Mouse (Mus musculus): ENCODE measurements around the gene Larp4. TPM values are rescaled to one million over a fixed set of nuclear protein-coding genes. Genes with fewer than 3 reads are reported as not detected.

Larp4 gene
- polyA plus RNA-seq, 1 experiment from 2014 or later: 42.0 TPM

DNA sequence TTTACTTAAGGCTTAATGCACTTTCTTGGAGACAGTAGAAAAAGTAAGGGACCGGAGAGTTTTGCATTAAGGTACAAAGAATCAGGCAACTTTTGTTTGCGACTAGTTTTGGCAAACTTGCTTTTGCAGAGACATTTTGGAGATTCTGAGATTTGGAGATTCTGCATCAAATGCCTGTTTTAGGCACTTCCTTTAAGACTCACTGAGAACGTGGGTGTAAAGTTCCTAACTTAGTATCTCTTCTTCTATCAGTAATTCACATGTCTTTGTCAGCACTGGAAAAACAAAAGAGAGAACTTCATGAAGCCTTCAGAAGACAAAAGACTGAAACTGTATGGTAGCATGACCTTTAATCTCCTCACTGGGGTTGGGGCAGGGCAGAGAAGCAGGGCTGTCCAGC is 87.8 kb downstream of the Larp4 start:
- no peak for DNase-seq (ENCODE audit: low read depth, low spot score)
- no peaks in the 10 kb centered on the region for H3K27me3 ChIP-seq
- ChIA-PET CTCF (interaction anchor here (1.3 kb wide), 1 partner anchor 91 kb away, joined by 3 read pairs; no protein-coding TSS in a partner anchor), POLR2A (no interaction called here)
- in situ Hi-C loops (cut with MboI; ENCODE audit: low pct_unique_long_range_greater_than_20kb): no loop called here
- ATAC-seq: no peak
- TF ChIP-seq CTCF (IDR thresholded peaks at IDR 0.05): no peak

DNA sequence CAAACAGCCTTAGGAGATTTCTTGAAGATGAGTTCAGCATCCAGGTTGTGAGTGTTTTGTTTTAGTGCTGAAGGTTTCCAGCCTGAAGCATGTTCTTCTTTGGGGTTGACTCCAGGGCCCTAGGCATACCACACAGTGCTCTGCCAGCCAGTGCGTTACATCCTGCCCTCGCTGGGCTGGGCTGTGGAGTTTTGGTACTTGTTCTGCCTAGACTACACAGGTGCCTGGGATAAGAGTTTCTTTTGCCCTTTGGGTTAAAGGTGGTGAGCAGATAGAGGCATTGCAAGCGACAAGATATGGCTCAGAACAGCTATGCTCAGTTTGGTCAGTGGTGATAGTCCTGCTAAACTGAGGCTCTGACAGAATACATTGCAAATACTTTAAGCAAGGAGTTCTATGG is 88.3 kb downstream of the Larp4 start:
- in situ Hi-C loops (cut with MboI; ENCODE audit: low pct_unique_long_range_greater_than_20kb): no loop called here
- DNase-seq (ENCODE audit: low read depth, low spot score) (no peak), ATAC-seq (no peak)
- CTCF ChIA-PET: no interaction called here
- no peak for TF ChIP-seq CTCF (IDR thresholded peaks at IDR 0.05)
- POLR2A ChIA-PET: no interaction called here
- no peaks in the 10 kb centered on the region for H3K27me3 ChIP-seq

DNA sequence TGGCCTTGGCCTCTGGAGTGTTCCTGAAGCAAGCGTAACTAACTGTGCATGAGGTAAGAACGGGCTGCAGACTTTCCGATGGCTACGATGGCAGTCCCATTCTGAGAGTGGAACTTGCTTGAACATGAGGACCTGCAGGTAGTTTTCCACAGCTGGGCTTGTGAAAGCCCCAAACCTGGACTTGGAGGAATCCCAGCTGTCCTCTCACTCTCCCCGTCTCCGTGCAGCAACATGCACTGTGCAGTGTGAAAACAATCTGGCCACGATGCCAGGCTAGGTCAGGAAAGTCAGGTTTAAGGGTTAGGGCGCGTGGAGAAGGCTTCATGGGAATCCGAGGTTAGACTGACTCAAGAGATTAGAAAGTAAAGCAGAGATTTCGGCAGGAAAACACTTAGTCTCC is 89.0 kb downstream of the Larp4 start:
- DNase-seq (ENCODE audit: low read depth, low spot score) (no peak), ATAC-seq (no peak)
- no peak for TF ChIP-seq CTCF (IDR thresholded peaks at IDR 0.05)
- ChIA-PET CTCF (no interaction called here), POLR2A (no interaction called here)
- no peaks in the 10 kb centered on the region for H3K27me3 ChIP-seq
- in situ Hi-C loops (cut with MboI; ENCODE audit: low pct_unique_long_range_greater_than_20kb): no loop called here

DNA sequence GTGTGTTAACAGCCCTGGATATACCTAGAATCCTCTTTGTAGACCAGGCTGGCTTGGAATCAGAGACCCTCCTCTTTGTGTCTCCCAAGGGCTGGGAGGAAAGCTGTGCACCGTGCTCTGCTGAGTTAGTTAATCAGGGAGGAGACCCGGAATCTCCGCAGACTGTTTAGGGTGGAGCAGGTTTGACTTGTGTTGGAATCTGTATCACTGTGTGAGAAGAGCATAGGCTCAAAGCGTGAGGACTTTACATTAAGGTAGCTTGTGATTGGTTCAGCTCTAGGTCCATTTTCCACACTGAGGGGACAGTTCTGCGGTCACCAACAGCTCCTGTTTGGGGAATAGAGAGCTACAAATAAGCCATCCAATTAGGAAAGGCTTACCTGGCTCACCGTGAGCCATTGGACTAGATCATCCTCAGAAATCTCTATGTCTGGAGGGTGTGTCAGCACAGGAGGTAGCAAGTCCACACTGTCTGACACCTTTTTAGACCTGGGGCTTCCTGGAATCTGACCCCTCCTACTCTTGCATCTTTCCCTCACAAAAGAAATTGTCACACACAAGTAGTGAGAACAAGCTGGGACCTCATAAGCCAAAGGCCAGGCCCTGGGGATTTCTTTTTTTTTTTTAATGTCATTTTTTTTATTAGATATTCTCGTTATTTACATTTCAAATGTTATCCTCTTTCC is 89.9 kb downstream of the Larp4 start:
- H3K27me3 ChIP-seq: no peaks in the 10 kb centered on the region
- POLR2A ChIA-PET: no interaction called here
- no peak for TF ChIP-seq CTCF (IDR thresholded peaks at IDR 0.05)
- ATAC-seq (no peak), DNase-seq (ENCODE audit: low read depth, low spot score) (no peak)
- CTCF ChIA-PET: interaction anchor here (0.9 to 1.6 kb wide), 3 partner anchors 19 to 23 kb away, joined by 3 to 6 read pairs (median 4); partner anchors contain the start of gene Dip2b
- in situ Hi-C loops (cut with MboI; ENCODE audit: low pct_unique_long_range_greater_than_20kb): no loop called here

DNA sequence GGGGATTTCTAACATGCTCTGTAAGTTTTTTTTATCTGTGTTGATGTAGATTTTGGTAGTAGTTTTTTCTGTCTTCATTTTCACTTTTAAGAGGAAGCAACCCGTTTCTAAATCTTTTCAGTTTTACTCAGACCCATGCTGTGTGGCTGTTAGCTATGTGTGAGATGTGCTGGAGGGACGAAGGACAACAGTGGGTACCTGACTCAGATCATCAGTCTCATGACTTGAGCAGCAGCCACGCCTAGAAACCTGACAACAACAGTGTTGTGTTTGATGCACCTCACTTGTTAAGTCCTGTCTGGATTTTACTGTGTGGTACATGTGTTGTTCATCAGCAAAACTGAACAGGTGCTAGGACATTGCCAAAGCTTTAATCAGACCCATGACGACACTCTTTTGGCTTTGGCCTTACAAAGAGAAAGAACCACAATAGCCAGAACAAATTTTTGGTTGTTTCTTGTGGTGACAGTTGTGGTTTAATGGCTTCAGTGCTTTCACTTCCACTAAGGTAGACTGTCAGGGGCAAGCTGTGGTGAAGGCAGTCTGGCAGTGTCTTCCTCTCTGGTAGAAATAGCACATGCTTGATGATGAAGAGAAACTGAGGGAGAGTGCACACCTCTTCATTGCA is 90.8 kb downstream of the Larp4 start:
- no peak for ATAC-seq
- CTCF ChIA-PET: interaction anchor here (1.1 to 1.6 kb wide), 2 partner anchors 22 to 24 kb away, joined by 3 to 6 read pairs; partner anchors contain the start of gene Dip2b
- no peak for DNase-seq (ENCODE audit: low read depth, low spot score)
- TF ChIP-seq CTCF (IDR thresholded peaks at IDR 0.05): no peak
- in situ Hi-C loops (cut with MboI; ENCODE audit: low pct_unique_long_range_greater_than_20kb): no loop called here
- POLR2A ChIA-PET: no interaction called here
- H3K27me3 ChIP-seq: no peaks in the 10 kb centered on the region

DNA sequence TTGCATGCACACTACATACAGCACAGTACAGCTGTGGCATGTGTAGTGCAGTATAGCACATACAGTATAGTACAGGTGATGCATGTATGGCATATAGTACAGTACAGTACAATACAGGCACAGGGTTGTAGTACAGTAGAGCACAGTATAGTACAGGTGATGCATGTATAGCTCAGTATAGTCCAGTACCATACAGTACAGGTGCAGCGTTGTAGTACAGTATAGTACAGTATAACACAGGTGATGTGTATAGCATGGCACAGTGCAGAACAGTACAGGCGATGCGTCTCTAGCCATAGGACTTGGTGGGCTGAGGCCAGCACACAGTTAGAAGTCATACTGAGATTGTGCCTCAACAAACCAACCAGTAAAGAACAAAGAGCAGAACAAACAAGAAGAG is 91.5 kb downstream of the Larp4 start:
- ChIA-PET POLR2A (no interaction called here), CTCF (no interaction called here)
- no peak for TF ChIP-seq CTCF (IDR thresholded peaks at IDR 0.05)
- ATAC-seq (no peak), DNase-seq (ENCODE audit: low read depth, low spot score) (no peak)
- in situ Hi-C loops (cut with MboI; ENCODE audit: low pct_unique_long_range_greater_than_20kb): no loop called here
- H3K27me3 ChIP-seq: no peaks in the 10 kb centered on the region

DNA sequence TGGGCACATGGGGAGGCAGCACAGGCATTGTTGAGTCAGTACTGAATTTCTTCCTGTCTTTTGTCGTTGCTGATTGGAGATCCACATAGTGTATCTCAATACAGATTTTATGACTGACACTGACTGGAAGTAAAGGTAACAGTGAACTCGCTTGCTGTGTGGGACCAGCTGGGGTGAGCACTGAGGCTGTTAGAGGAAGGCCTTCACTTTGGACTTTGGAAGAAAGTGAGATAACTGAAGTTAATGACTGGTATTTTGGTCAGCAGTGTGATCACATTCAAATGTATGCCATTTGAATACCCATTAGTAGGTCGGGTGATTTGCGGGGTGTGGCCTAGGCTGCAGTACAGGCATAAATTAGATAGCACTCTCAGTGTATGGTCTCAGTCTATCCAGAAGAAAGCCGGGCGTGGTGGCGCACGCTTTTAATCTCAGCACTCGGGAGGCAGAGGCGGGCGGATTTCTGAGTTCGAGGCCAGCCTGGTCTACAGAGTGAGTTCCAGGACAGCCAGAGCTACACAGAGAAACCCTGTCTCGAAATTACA is 93.4 kb downstream of the Larp4 start:
- TF ChIP-seq CTCF (IDR thresholded peaks at IDR 0.05): no peak
- CTCF ChIA-PET: interaction anchor here (1.2 to 1.4 kb wide), 3 partner anchors 10 to 25 kb away, joined by 3 read pairs; partner anchors contain the start of gene Dip2b
- no peaks in the 10 kb centered on the region for H3K27me3 ChIP-seq
- POLR2A ChIA-PET: no interaction called here
- DNase-seq (ENCODE audit: low read depth, low spot score): no peak
- in situ Hi-C loops (cut with MboI; ENCODE audit: low pct_unique_long_range_greater_than_20kb): no loop called here
- no peak for ATAC-seq

Other genes starting within 250 kb of the Larp4 start
- gene Cox14, start 244.4 kb upstream of the Larp4 start, polyA plus RNA-seq (2021): 170 TPM
- gene Cers5, start 197.2 kb upstream of the Larp4 start, polyA plus RNA-seq (2021): 83.3 TPM
- 140 TPM for gene Lima1, start 94.6 kb upstream of the Larp4 start, polyA plus RNA-seq (2021)
- gene Fam186a, start 3.0 kb upstream of the Larp4 start, polyA plus RNA-seq (2021): not detected
- 13.8 TPM for gene Dip2b, start 68.6 kb downstream of the Larp4 start, polyA plus RNA-seq (2021)